Mouse (Mus musculus) left cerebral cortex, adult 6 months (tissue): ENCODE results near the gene Vmn1r189. TPM values are rescaled to one million over a fixed set of nuclear protein-coding genes. Genes with fewer than 3 reads are reported as not detected.

Experiments
- long read RNA-seq, 2 experiments: library from polyadenylated mRNA; unstranded; transcript quantifications; one replicate each; pipeline ENCODE4 v2.0.0; 2019 to 2020
- polyA plus RNA-seq: library from polyadenylated mRNA; unstranded; fragments of <200 nt; fragmentation: Nextera tagmentation; gene quantifications from 2 replicates; pipeline ENCODE4 v1.2.3, GENCODE M21; 2021

Gene Vmn1r189
- polyA plus RNA-seq: not detected in 2 replicates
- long read RNA-seq, experiment 1: 0 reads
- long read RNA-seq, experiment 2: 0 reads

GRCm38 (mm10) chr13:22105724-22106123, at the start of gene Vmn1r189:
Vmn1r189 (minus strand) TSS chr13:22105824.

GRCm38 (mm10) chr13:22084140-22084539, 21.5 kb downstream of the Vmn1r189 start, which contains the start of gene Vmn1r188:
Vmn1r188 (plus strand) TSS chr13:22084440.

Other genes with a start within 250 kb of the Vmn1r189 start
- gene Zfp184, start 160.7 kb downstream of the Vmn1r189 start, polyA plus RNA-seq: 1.6 and 2.5 TPM in 2 replicates
- 0.10 TPM in 1 of 2 replicates, not detected in the other for gene Pom121l2, start 124.6 kb downstream of the Vmn1r189 start, polyA plus RNA-seq
- 1.7 and 1.9 TPM in 2 replicates for gene Prss16, start 96.1 kb downstream of the Vmn1r189 start, polyA plus RNA-seq
- gene Hist1h2ah, start 70.3 kb downstream of the Vmn1r189 start, polyA plus RNA-seq: not detected in 2 replicates
- not detected in 2 replicates for gene Hist1h2bk, start 70.0 kb downstream of the Vmn1r189 start, polyA plus RNA-seq
- 6.4 and 6.7 TPM in 2 replicates for gene Hist1h4i, start 64.5 kb downstream of the Vmn1r189 start, polyA plus RNA-seq
- gene Hist1h2ag, start 62.9 kb downstream of the Vmn1r189 start, polyA plus RNA-seq: not detected in 2 replicates
- 0.67 TPM in 1 of 2 replicates, not detected in the other for gene Hist1h2bj, start 62.6 kb downstream of the Vmn1r189 start, polyA plus RNA-seq
- not detected in 2 replicates for gene Vmn1r188, start 21.4 kb downstream of the Vmn1r189 start, polyA plus RNA-seq
- not detected in 2 replicates for gene Vmn1r191, start 78.1 kb upstream of the Vmn1r189 start, polyA plus RNA-seq
- gene Vmn1r192, start 85.3 kb upstream of the Vmn1r189 start, polyA plus RNA-seq: not detected in 2 replicates
- not detected in 2 replicates for gene Vmn1r193, start 117.3 kb upstream of the Vmn1r189 start, polyA plus RNA-seq
- not detected in 2 replicates for gene Vmn1r194, start 138.4 kb upstream of the Vmn1r189 start, polyA plus RNA-seq
- not detected in 2 replicates for gene Vmn1r195, start 164.7 kb upstream of the Vmn1r189 start, polyA plus RNA-seq
- not detected in 2 replicates for gene Vmn1r196, start 184.1 kb upstream of the Vmn1r189 start, polyA plus RNA-seq
- not detected in 2 replicates for gene Vmn1r197, start 218.8 kb upstream of the Vmn1r189 start, polyA plus RNA-seq
- gene Vmn1r198, start 244.5 kb upstream of the Vmn1r189 start, polyA plus RNA-seq: not detected in 2 replicates